Mouse (Mus musculus) Muller cell, postnatal 12 days (primary cell): Measurements from ENCODE around the gene Golga4.
A peak's percentile ranks its signal among the peaks of the same experiment; 100 is the strongest.

Source experiments
- DNase-seq: peaks from one replicate; pipeline ENCODE4 v3.0.0-alpha.2; 2015; ENCODE audit errors: inconsistent ontology term

The Golga4 gene

DNA sequence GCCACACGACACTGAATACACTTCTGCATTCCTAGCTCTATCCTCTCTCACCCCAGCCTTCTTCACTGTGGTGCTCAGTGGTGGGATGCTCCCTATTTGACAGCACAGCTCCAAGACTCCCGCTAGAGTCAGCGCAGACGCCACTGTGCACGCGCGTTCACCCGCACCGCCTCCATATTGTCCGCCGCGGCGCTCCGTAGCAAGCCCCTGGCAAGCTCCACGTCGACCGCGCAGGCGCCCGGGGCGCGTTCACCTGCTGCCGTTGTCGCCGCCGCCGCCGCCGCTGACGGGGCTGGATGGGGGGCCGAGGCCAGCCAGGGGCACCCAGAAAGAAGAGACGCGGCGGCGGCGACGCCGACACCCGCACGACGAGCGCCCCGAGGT, at the start of gene Golga4:
TSS of gene Golga4 (plus strand) at position 248 of the 384 bp plus-strand sequence.
- peak; percentile 87 for DNase-seq

DNA sequence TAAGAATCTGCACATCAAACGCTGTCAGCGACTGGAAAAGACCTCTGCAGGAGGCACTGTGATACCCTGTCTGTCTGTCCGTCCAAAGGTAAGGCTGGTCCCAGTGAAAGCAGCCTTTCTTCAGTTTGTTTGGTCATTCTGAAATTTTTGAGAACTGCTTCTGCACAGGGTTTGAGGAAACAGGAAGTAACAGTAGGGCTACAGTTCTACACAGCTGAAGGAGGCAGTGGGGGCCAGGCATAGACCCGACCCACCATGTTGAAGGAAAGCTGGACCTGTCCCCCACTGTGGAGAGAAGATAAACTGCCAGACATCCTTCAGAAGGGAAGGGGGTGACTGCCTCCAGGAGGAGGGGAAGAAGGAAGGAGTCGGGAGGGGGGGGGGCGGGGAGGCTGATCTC, 49.7 kb upstream of the Golga4 start:
- DNase-seq: no peak

DNA sequence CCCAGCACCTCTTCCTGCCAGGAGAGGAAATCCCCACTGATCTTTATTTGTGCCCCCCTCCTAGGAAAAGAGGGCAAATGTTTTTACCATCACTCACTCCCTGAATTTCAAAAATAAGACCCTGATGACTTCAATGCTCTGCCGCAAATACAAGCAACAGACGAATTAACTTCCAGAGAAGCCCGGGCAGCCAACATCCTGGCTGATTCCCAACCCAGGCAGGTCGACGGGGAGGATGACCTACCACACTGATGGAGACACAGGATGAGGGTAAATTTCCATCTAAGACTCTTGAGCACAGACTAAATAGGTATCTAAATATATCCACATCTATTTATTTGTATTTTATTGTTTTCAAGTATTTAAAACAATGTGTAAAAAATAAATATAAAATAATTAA, 48.0 kb upstream of the Golga4 start:
- no peak for DNase-seq

DNA sequence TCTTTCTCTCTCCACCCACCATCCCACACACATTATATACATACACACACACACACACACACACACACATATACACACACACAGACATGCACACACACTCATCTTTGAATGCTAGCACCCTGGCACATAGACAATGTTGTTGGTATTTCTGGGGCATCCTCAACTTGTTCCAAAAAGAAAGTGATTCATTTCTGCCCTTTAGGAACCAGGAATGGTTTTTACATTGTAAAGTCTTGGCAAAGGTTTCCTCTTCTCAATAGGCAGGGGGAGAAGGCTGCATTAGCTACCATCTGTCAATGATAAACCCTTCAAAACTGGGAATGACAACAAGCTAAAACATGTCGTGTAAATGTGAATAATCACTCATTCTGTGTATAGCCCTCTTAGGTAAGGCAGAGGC, 42.0 kb upstream of the Golga4 start:
- DNase-seq: no peak

DNA sequence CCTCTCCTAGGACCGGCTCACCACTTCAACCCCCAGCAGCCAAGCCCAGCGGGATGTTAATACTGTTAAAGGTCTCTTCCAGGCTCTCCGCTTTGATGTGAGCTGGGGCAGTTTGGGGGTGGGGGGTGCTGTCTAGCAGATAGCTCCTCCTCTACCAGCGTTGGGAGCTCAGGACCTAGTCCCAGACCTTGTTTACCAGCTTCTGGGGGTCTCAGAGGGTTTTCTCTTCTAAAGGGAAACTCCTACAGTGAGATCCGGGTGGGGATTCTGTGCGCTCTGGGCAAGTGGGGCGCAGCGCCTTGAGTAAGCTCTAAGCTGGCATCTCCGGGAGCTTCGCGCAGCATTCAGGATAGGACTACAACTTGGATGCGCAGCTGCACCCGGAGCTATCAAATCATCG, 37.8 kb upstream of the Golga4 start:
- DNase-seq: no peak

DNA sequence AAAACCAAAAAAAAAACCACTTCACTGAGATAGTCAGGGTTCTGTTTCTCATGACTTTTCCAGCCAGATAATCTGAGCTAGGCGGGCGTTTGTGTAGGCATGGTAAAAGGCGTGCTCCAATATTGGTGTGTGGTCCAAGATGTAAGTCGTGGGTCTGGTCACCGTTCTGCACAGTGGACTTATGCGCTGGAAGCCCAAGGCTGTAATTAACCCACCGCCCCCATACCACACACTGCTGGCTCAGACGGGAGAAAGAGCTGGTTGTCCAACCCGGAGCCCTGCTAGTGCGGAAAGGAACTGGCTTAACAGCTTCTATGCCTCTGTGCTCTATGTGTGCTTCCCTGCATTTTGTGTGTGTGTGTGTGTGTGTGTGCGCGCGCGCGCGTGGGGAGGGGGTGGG, 36.8 kb upstream of the Golga4 start:
- DNase-seq: no peak

DNA sequence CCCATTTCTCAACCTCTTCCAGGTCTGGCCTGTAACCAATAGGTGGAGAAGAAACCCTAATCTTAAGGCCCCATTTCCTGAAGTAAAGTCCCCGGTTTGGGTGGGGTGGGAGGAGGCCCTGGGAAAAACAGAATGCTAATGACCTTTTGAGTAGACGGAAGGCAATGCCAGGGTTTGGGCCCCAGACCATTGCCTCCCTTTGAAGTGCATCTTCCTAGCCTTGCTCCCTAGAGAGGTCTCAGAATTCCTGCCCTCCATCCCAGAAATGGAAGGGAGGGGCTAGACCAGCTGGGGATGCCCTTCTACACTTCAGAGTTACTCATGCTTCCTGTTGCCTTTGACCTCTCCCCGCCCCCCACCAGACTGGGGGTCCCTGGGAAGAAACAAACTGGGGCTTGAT, 34.8 kb upstream of the Golga4 start:
- DNase-seq: no peak

DNA sequence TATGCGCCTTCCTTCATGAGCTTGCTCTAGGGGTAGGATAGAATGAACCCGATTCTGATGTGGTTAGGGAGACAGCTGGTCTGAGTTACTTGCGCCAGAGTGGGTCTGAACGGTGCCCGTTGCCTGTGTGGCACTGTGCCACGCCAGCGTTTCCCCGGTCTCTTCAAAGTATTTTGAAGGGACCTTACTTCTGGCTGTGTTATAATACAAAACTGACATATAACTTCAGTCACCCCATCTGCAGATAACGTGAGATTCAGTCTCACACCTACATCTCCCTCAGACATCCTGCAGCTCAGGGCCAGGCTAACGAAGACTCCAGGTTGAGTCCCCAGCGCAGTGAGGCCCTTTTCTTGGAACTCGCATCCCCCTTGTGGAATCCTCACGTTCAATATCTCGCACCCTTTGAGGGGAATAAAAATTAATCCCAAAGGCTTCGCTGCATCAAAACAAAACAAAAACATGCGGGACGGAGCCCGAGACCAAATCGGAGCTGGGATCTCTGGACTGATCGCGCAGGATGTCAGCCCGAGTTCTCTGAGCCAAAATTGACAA, 29.8 kb upstream of the Golga4 start:
- DNase-seq: peak; percentile 61

DNA sequence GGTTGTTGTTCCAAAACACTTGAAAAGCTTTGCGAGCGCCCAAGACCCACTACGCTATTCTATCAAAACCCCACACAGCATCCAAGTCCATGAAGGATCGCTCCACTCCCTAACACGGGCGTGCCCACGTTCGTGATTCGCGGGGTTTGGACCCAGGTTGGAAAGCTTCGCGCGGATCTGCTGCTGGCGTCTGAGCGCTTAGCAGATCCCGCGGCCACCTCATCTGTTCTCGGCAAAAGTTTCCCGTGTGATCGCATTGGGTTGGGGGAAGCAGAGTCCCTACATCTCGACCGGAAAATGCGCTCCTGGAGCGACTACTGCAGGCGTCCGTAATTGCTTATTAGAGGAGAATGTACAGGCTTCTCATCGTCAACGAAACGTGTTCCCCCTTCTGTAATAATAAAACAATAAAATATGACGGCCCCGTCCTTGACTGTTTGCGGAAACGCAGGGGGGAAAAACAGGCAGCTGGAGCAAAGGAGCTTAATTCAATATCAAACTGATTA, 29.2 kb upstream of the Golga4 start:
- DNase-seq: peak; percentile 43

DNA sequence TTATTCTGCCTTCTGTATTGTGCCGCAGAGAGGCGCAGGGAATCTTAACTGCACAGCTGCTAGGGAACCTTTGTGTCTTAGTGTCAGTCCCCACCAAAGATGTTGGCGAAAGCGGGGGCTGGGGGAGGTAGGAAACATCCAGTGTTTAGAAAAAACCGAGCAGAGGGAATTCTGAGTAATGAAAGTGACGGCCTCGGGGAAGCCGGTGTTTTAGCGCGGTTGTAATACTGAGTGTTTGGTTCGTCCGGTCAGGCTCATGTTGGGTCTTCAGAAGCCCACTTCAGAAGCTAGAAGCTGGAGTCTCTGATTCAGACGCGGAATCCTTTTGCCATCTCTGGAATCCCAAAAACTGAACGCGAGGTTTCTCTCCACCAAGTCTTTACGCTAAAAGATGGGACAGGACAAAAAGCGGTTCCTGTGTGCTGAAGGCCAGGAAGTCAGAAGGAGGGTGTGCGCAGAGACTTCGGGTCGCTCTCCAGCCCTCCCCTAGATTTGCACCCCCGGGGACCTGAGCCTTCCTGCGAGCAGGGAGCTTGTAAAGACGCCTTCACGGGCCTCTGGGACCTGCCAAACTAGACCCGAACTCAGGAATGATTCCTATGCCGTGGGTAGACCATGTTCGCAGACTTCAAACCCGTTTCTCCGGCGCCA, 28.7 kb upstream of the Golga4 start:
- peak; percentile 47 for DNase-seq

DNA sequence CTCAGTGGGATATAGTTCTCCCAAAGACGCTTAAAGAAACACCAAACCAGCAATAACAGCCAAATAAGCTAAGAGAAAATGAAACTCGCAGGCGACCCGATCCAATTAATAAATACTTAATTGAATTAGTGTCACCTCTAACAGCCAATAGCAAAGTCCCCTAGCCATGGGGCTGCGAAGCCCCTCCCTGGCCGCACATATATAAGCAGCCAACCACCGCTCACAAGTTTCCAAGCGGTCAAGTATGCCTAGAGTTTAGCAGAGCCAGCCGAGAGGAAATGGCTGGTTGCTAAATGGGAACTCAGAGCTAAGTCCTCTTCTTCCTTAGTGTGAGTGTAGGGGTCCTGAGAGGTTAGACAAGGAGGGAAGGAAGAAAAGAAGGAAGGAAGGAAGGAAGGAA, 28.1 kb upstream of the Golga4 start, which contains the start of gene Eomes:
TSS of gene Eomes (plus strand) at position 252 of the 400 bp plus-strand sequence.
- peak; percentile 17 for DNase-seq

DNA sequence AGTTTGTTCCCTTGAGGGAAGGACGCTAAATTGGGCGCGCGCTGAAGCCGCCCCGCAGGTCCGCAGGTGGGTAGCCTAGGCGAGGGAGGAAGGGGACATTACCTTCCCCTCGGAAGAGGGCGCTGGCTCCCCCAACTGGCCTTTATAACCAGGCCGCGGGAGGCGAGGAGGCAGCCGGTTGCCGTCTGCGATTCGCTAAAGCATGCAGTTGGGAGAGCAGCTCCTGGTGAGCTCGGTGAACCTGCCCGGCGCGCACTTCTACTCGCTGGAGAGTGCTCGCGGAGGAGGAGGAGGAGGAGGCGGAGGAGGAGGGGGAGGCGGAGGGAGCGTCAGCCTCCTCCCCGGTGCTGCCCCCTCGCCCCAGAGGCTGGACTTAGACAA, 27.6 kb upstream of the Golga4 start:
- peak; percentile 13 for DNase-seq

DNA sequence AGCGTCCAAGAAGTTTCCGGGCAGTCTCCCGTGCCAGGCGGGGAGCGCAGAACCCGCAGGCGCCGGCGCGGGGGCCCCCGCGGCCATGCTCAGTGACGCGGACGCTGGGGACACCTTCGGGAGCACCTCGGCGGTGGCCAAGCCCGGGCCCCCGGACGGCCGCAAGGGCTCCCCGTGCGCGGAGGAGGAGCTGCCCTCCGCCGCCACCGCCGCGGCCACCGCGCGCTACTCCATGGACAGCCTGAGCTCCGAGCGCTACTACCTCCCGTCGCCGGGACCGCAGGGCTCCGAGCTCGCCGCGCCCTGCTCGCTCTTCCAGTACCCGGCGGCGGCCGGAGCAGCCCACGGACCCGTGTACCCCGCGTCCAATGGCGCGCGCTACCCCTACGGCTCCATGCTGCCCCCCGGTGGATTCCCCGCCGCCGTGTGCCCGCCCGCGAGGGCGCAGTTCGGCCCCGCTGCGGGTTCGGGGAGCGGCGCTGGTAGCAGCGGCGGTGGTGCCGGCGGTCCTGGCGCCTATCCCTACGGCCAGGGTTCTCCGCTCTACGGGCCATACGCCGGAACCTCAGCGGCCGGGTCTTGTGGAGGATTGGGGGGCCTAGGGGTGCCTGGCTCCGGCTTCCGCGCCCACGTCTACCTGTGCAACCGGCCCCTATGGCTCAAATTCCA, 27.1 kb upstream of the Golga4 start:
- peak; percentile 44 for DNase-seq

DNA sequence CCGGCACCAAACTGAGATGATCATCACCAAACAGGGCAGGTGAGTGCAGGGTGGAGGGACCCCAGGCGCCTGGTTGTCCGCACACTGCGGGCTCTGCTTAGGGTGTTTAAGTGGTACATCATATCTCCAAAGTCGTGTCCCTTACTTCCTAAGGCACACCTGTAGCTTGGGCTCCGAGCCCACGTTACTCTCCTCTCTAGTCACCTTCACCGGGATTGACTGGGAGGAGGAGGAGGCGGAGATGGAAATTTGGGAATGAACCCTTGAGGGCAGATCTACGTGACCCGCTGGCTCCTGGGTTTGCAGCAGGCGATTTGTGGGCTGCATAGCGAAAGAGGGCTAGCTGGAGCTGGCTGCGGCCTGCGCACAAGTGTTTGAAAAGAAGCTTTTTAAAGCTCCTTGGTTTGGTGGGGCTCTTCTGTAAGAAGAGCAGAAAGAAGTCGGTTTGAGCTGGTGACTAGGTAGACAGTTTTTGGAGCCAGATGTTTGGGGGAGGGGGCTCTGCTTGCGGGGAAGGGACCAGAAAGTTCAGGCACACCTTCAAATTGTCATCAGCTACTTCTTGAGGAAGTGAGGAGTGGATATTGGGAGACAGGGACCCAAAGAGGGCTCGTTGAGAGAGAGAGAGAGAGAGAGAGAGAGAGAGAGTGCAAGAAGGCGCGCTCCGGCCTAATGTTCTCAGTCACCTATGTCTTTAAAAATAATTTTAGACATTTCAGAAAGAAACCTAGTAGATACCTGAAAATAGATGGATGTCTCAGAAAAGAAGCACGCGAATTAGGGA, 26.4 kb upstream of the Golga4 start:
- DNase-seq: no peak

DNA sequence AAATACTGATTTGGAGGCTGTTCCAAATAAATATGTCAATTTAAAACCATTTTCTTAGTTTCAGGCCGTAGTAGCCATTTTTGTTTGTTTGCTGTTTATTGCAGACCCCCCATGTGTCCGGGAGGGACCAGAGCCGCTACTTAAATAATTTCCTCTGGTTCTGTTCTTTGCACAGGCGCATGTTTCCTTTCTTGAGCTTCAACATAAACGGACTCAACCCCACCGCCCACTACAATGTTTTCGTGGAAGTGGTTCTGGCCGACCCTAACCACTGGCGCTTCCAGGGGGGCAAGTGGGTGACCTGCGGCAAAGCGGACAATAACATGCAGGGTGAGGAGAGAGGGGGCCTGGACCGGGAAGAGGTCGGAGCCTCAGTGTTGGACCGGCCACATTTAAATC, 25.8 kb upstream of the Golga4 start:
- DNase-seq: no peak

DNA sequence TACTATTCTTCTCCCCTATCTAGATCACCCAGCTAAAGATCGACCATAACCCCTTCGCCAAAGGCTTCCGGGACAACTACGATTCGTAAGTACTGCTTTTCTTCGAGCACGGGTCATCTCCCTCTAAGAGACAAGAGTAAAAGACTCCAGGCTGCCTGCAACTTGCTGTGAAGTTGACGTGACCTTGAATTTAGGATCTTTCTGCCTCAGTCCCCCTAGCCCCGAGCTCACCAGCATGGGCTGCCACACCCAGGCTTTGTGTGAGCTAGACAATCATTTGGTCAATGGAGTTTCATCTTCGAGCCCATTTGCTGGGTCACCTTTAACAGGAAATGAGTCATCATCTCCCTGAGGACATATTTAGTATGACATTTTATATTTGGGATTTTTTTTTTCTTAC, 23.9 kb upstream of the Golga4 start:
- DNase-seq: no peak

DNA sequence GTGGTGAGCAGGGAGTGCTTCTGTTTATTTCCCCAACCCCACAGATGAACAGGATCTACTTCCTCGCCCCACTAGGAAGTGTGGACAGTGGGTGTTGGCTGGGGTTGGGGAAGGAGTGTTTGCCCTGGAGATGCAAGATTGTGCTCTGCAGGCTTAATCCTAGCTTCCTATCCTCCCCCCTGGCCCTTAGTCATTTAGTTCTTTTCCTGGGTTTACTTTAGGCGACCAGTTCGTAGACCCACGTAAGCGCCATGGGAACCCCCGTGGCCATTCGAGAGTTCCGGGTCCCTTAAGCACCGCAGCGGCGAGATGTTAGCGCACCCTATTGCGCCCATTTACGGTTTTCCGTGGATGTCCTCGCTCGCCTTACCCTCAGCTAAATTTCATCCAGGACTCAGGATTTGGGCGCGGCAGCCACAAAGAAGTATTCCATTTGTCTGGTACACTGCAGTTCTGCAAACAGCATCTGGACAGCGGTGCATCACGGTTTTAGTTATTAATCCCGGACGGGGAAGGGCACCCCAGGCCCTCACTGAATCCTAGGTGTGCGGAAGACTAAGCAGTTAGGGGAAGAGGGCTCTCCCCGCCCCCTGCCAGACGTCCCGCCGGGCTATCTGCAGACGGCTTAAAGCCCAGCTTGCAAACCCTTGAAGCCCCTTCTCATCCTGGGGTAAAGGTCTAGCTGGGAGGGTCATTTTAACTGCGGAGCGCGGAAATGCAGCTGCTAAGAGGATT, 19.5 kb upstream of the Golga4 start:
- no peak for DNase-seq

DNA sequence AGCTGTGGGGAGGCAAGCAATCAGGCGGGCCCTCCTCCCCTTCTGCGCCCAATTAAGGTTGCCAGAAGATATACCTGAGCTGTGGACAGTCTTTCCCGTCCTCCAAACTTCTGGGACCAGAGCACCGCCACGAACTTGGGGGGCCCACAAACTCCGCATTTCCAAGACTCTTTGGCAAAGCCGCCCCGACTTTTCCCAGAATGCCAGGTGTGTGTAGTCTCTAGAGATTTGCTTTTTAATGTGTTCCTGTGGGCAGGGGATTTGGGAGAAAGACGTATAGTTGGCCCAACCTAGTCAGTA, 19.0 kb upstream of the Golga4 start:
- DNase-seq: no peak

DNA sequence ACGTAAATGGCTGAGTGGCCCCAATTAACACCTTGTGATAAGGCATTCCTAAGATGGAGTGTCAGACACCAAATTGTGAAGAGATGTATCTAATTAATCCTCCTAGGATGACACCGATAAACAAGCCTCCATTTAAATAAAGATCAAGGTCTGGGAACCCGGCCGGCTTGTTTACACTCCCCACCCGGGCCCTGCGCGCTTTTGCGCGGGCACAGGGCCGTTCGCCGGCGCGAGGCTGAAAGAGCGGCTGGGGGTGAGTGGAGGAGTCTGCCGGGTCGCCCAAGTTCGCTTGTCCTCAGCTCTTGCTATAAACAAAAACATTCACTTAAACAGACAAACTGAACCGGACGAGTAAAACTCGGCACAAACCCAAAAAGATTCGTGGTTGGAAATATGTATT, 18.4 kb upstream of the Golga4 start:
- DNase-seq: peak; percentile 32

DNA sequence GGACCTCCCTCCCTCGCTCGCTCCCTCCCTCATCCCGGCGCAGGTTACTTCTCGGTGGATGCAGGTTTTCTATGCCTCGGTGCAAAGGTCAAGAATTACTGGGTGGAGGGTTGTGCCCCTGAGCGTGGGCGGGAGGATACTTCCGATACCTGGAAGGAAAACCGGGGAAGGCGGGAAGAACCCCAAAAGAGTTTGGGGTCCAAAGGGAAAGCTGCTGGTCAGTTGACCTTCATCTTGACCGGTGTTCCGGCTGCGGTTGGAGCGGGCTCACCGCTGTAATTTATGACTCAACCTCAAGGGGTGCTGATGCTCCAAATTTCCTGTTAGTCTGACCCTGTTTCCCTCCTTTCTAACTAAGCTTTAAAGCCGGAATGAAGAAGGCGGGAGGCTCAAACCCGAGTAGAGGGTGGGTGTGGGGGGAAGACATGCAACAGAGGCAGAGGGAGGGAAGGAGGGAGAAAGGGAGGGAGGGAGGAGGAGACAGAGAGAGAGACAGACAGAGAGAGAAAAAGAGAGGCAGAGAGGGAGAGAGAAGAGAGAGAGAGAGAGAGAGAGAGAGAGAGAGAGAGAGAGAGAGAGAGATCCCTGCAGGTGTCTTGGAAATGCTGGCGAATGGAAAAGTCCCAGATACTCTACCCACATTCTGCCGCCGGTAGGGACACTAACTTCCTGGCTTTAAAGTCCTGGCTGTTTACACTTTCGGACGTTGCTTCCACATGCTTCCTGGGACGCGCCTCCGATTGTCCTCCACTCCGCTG, 17.8 kb upstream of the Golga4 start:
- peak; percentile 69 for DNase-seq

DNA sequence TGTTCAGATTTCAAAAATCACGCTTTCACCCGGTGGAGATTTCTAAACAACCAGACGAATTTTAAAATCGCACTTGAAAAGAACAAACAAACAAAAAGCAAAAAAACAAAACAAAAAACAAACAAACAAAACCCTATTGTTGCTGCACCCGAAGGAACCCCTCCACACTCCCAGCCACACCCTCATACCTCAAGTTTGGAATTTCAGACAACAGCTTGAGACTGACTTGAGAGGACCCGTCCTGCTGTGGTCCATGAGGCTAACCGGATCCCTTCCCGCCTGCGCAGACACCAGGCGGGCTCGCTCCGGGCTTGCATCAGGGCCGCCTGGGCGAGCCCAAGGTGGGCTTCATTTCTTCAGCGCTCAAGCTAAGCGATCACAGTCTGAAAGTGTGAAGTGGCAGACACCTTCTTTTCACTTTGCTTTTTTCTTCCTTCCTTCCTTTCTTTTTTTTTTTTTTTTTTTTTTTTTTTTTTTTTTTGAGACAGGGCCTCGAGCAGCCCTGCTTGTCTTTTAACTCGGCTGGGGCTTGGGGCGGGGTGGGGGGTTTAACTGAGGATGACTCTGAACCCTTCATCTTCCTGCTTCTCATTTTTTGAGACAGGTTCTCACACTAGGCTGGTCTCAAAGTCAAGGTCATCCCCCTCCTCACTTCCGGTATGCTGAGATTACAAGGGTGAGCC, 17.0 kb upstream of the Golga4 start:
- peak; percentile 13 for DNase-seq
